Mouse (Mus musculus): ENCODE data around the gene Ppp6r3. TPM values are rescaled to one million over a fixed set of nuclear protein-coding genes. Genes with fewer than 3 reads are reported as not detected.

Ppp6r3 gene
- total RNA-seq, 1 experiment = 104 TPM

DNA sequence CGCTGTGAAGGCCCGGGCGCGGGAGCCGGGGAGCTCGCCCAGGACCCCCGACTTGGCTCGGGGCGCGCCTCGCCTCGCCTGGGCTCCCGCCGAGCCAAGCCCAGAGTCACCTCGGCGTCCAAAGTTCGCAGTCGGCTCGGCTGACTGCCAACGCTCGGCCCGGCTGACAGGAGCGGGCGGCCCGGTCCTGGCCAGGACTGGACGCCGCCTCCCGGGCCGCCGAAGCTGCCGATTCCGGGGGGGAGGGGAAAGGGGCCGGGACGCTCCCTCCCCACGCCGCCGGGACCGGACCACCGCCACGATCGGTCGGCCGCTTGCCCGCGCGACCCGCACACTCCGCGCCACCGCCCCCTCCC is 295 bp downstream of the Ppp6r3 start:
- no peaks in the 10 kb centered on the region for H3K36me3 ChIP-seq (ENCODE audit: control insufficient read depth, insufficient read depth, low read length, poor library complexity, severe bottlenecking)

DNA sequence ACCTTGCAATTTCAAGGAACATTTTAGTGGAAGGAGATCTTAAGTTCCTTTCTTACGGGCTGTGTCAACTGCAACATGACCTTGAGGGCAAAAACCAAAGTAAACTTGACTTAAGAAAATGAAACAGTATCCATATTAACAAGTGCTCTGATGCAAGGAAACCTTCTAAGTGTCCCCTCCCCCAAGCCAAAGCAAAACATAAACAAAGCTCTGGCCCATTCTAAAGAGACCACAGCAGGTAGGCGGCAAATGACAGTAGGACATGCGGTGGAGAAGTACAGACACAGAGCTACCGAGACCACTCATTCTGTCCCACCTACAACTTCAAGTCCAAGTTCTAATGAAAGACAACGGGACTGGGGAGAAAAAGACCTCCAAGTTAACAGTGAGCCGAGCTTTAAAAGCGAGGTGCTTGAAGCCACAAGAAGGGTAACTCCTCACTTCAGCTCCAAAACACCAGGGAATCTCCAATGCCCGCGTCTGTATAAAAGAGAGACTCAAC is 905 bp downstream of the Ppp6r3 start:
- no peak for DNase-seq (ENCODE audit: low read depth, low spot score)

More for the DNA sequence above, 295 bp downstream of the Ppp6r3 start:
- DNase-seq (ENCODE audit: low read depth, low spot score) = no peak
- Histone ChIP-seq H3K4me3 (ENCODE audit: insufficient read depth in 1 of 2, low read depth in 1 of 2, low read length in 2 of 2, poor library complexity in 1 of 2, severe bottlenecking in 1 of 2) (peak overlapping the region; percentile 93 to 100), H3K9ac (ENCODE audit: insufficient read depth, low read depth, low read length, poor library complexity, severe bottlenecking) (peak overlapping the region; percentile 99), H3K4me1 (ENCODE audit: control insufficient read depth in 2 of 2, insufficient read depth in 2 of 2, low read length in 2 of 2, poor library complexity in 1 of 2) (peaks cover 6 to 21% of the 10 kb centered on the region in 2 experiments), H3K27ac (ENCODE audit: insufficient read depth, low read depth, low read length, poor library complexity, severe bottlenecking) (peak overlapping the region; percentile 90), H3K9me3 (ENCODE audit: control insufficient read depth, insufficient read depth, low read depth, low read length) (no peaks in the 10 kb centered on the region)
- in situ Hi-C loops (cut with MboI; ENCODE audit: low sequenced_read_pairs in 2 of 2, unreplicated experiment in 2 of 2) = no loop called here
- TF ChIP-seq CHD2 (IDR thresholded peaks at IDR 0.05; ENCODE audit: low read depth, low read length) (no peak), HCFC1 (IDR thresholded peaks at IDR 0.05; ENCODE audit: borderline replicate concordance, insufficient read depth, low read length) (no peak), ZC3H11A (IDR thresholded peaks at IDR 0.05; ENCODE audit: borderline replicate concordance, low read depth, low read length) (no peak), ZNF384 (IDR thresholded peaks at IDR 0.05; ENCODE audit: low read depth, low read length) (no peak), MAFK (IDR thresholded peaks at IDR 0.05; ENCODE audit: insufficient read depth, low read depth, low read length) (no peak)

DNA sequence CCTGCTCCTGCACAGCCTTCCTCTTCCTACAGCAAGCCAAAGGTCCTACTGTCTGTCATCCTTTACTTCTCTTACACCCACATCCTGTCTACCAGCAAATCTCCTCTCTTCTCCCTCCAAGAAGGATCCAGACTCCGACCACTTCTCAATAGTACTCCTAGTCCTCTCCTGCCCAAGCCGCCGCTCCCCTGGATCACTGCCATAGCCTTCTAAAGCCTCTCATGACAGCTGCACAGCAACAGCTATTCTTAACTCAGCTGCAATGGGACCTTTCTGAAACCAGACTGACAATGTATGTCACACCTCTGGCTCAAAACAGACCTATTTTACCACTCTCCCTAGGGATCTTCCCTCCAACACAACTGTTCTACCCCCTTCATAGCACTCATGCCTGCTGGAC is 11.2 kb downstream of the Ppp6r3 start:
- no peak for DNase-seq (ENCODE audit: low read depth, low spot score)
- in situ Hi-C loops (cut with MboI; ENCODE audit: low sequenced_read_pairs in 2 of 2, unreplicated experiment in 2 of 2) = no loop called here
- H3K36me3 ChIP-seq (ENCODE audit: control insufficient read depth, insufficient read depth, low read length, poor library complexity, severe bottlenecking) = no peaks in the 10 kb centered on the region

More for the DNA sequence above, 905 bp downstream of the Ppp6r3 start:
- H3K4me1 ChIP-seq (ENCODE audit: control insufficient read depth in 2 of 2, insufficient read depth in 2 of 2, low read length in 2 of 2, poor library complexity in 1 of 2) = peaks cover 9 to 22% of the 10 kb centered on the region in 2 experiments
- TF ChIP-seq ZNF384 (IDR thresholded peaks at IDR 0.05; ENCODE audit: low read depth, low read length) = no peak
- no peak for TF ChIP-seq ZC3H11A (IDR thresholded peaks at IDR 0.05; ENCODE audit: borderline replicate concordance, low read depth, low read length)
- no peak for TF ChIP-seq HCFC1 (IDR thresholded peaks at IDR 0.05; ENCODE audit: borderline replicate concordance, insufficient read depth, low read length)
- TF ChIP-seq MAFK (IDR thresholded peaks at IDR 0.05; ENCODE audit: insufficient read depth, low read depth, low read length) = no peak
- TF ChIP-seq CHD2 (IDR thresholded peaks at IDR 0.05; ENCODE audit: low read depth, low read length) = no peak
- peak overlapping the region; percentile 99 for H3K9ac ChIP-seq (ENCODE audit: insufficient read depth, low read depth, low read length, poor library complexity, severe bottlenecking)
- in situ Hi-C loops (cut with MboI; ENCODE audit: low sequenced_read_pairs in 2 of 2, unreplicated experiment in 2 of 2) = no loop called here
- no peak overlapping the region for H3K27ac ChIP-seq (ENCODE audit: insufficient read depth, low read depth, low read length, poor library complexity, severe bottlenecking)
- H3K4me3 ChIP-seq (ENCODE audit: insufficient read depth in 1 of 2, low read depth in 1 of 2, low read length in 2 of 2, poor library complexity in 1 of 2, severe bottlenecking in 1 of 2) = peak overlapping the region; percentile 93 to 100
- H3K36me3 ChIP-seq (ENCODE audit: control insufficient read depth, insufficient read depth, low read length, poor library complexity, severe bottlenecking) = no peaks in the 10 kb centered on the region
- no peaks in the 10 kb centered on the region for H3K9me3 ChIP-seq (ENCODE audit: control insufficient read depth, insufficient read depth, low read depth, low read length)

DNA sequence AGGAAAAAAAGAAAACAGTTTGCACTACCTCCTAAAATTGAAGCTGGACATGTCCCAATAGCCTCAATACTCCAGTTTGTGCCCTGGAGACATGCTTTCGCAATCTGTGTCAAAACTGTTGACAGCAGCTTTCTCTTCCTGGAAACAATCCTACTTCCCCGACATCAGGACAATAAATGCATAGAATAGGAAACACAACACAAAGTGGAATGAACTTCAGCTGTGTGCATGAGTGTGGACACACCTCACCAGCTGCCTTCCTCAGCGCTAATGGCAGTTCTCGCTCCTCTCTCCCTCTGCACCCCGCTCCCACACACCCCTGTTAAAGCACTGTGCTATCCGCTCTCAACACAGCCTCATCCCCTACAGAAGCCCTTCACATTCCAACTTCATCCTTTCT is 12.8 kb downstream of the Ppp6r3 start:
- no peak for DNase-seq (ENCODE audit: low read depth, low spot score)
- no peaks in the 10 kb centered on the region for H3K36me3 ChIP-seq (ENCODE audit: control insufficient read depth, insufficient read depth, low read length, poor library complexity, severe bottlenecking)

More for the DNA sequence above, 11.2 kb downstream of the Ppp6r3 start:
- Histone ChIP-seq H3K27ac (ENCODE audit: insufficient read depth, low read depth, low read length, poor library complexity, severe bottlenecking) (no peak overlapping the region), H3K4me1 (ENCODE audit: control insufficient read depth in 2 of 2, insufficient read depth in 2 of 2, low read length in 2 of 2, poor library complexity in 1 of 2) (peaks cover 8% of the 10 kb centered on the region in 2 experiments; a peak in 2 of 4 replicates), H3K4me3 (ENCODE audit: insufficient read depth in 1 of 2, low read depth in 1 of 2, low read length in 2 of 2, poor library complexity in 1 of 2, severe bottlenecking in 1 of 2) (no peak overlapping the region), H3K9ac (ENCODE audit: insufficient read depth, low read depth, low read length, poor library complexity, severe bottlenecking) (no peak overlapping the region), H3K9me3 (ENCODE audit: control insufficient read depth, insufficient read depth, low read depth, low read length) (no peaks in the 10 kb centered on the region)
- no peak for TF ChIP-seq CHD2 (IDR thresholded peaks at IDR 0.05; ENCODE audit: low read depth, low read length)
- no peak for TF ChIP-seq MAFK (IDR thresholded peaks at IDR 0.05; ENCODE audit: insufficient read depth, low read depth, low read length)
- TF ChIP-seq ZC3H11A (IDR thresholded peaks at IDR 0.05; ENCODE audit: borderline replicate concordance, low read depth, low read length) = no peak
- no peak for TF ChIP-seq HCFC1 (IDR thresholded peaks at IDR 0.05; ENCODE audit: borderline replicate concordance, insufficient read depth, low read length)
- TF ChIP-seq ZNF384 (IDR thresholded peaks at IDR 0.05; ENCODE audit: low read depth, low read length) = no peak

DNA sequence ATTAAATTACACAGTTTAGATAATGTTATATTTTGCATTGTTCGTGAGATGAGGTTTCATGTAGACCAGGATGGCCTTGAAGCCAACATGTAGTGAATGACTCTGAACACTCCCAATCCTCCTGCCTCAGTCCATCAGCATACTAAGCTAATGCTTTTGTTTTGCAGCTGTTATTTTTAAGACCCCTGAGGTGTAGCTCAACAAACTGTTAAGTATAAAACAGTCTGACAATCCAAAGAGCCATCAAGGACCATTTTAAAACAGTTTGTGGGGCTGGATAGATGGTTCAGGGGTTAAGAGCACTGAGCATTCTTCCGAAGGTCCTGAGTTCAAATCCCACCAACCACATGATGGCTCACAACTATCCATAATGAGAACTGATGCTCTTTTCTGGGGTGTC is 13.3 kb downstream of the Ppp6r3 start:
- Histone ChIP-seq H3K9me3 (ENCODE audit: control insufficient read depth, insufficient read depth, low read depth, low read length) (no peaks in the 10 kb centered on the region), H3K4me1 (ENCODE audit: control insufficient read depth in 2 of 2, insufficient read depth in 2 of 2, low read length in 2 of 2, poor library complexity in 1 of 2) (peaks cover 6 to 8% of the 10 kb centered on the region in 2 experiments; a peak in 2 of 4 replicates), H3K4me3 (ENCODE audit: insufficient read depth in 1 of 2, low read depth in 1 of 2, low read length in 2 of 2, poor library complexity in 1 of 2, severe bottlenecking in 1 of 2) (no peak overlapping the region), H3K9ac (ENCODE audit: insufficient read depth, low read depth, low read length, poor library complexity, severe bottlenecking) (no peak overlapping the region), H3K27ac (ENCODE audit: insufficient read depth, low read depth, low read length, poor library complexity, severe bottlenecking) (no peak overlapping the region), H3K36me3 (ENCODE audit: control insufficient read depth, insufficient read depth, low read length, poor library complexity, severe bottlenecking) (no peaks in the 10 kb centered on the region)
- in situ Hi-C loops (cut with MboI; ENCODE audit: low sequenced_read_pairs in 2 of 2, unreplicated experiment in 2 of 2) = no loop called here
- TF ChIP-seq ZNF384 (IDR thresholded peaks at IDR 0.05; ENCODE audit: low read depth, low read length) (no peak), HCFC1 (IDR thresholded peaks at IDR 0.05; ENCODE audit: borderline replicate concordance, insufficient read depth, low read length) (no peak), CHD2 (IDR thresholded peaks at IDR 0.05; ENCODE audit: low read depth, low read length) (no peak), MAFK (IDR thresholded peaks at IDR 0.05; ENCODE audit: insufficient read depth, low read depth, low read length) (no peak), ZC3H11A (IDR thresholded peaks at IDR 0.05; ENCODE audit: borderline replicate concordance, low read depth, low read length) (no peak)
- DNase-seq (ENCODE audit: low read depth, low spot score) = no peak

More for the DNA sequence above, 12.8 kb downstream of the Ppp6r3 start:
- peaks cover 6 to 8% of the 10 kb centered on the region in 2 experiments; a peak in 2 of 4 replicates for H3K4me1 ChIP-seq (ENCODE audit: control insufficient read depth in 2 of 2, insufficient read depth in 2 of 2, low read length in 2 of 2, poor library complexity in 1 of 2)
- H3K9me3 ChIP-seq (ENCODE audit: control insufficient read depth, insufficient read depth, low read depth, low read length) = no peaks in the 10 kb centered on the region
- no peak overlapping the region for H3K4me3 ChIP-seq (ENCODE audit: insufficient read depth in 1 of 2, low read depth in 1 of 2, low read length in 2 of 2, poor library complexity in 1 of 2, severe bottlenecking in 1 of 2)
- TF ChIP-seq ZNF384 (IDR thresholded peaks at IDR 0.05; ENCODE audit: low read depth, low read length) = no peak
- TF ChIP-seq MAFK (IDR thresholded peaks at IDR 0.05; ENCODE audit: insufficient read depth, low read depth, low read length) = no peak
- H3K9ac ChIP-seq (ENCODE audit: insufficient read depth, low read depth, low read length, poor library complexity, severe bottlenecking) = no peak overlapping the region
- in situ Hi-C loops (cut with MboI; ENCODE audit: low sequenced_read_pairs in 2 of 2, unreplicated experiment in 2 of 2) = no loop called here
- no peak overlapping the region for H3K27ac ChIP-seq (ENCODE audit: insufficient read depth, low read depth, low read length, poor library complexity, severe bottlenecking)

Measured in ES-E14 (cell line).